Mouse (Mus musculus): ENCODE measurements around the gene Nlk. TPM values are rescaled to one million over a fixed set of nuclear protein-coding genes. Genes with fewer than 3 reads are reported as not detected.
"Not testable (repeated sequence)": the region's sequence is repeated elsewhere in the genome, so short reads cannot be mapped to it uniquely, and the experiment has no call there.

Nlk gene
- polyA plus RNA-seq, 1 experiment = 13.7 TPM

GRCm38 (mm10) chr11:78693307-78693706 lies 3.9 kb downstream of the Nlk start:
- TF ChIP-seq CTCF (IDR thresholded peaks at IDR 0.05; ENCODE audit: low read depth, low read length) (no peak), POLR2A (IDR thresholded peaks at IDR 0.05; ENCODE audit: borderline replicate concordance, low read depth, low read length) (no peak)
- no peak overlapping the region for H3K4me3 ChIP-seq (ENCODE audit: insufficient read depth, low read length)
- peaks cover 11% of the 10 kb centered on the region for H3K4me1 ChIP-seq (ENCODE audit: control insufficient read depth, insufficient read depth, low read length)

GRCm38 (mm10) chr11:78691201-78691600 lies 6.0 kb downstream of the Nlk start:
- H3K4me3 ChIP-seq (ENCODE audit: insufficient read depth, low read length) = no peak overlapping the region
- TF ChIP-seq POLR2A (IDR thresholded peaks at IDR 0.05; ENCODE audit: borderline replicate concordance, low read depth, low read length) (no peak), CTCF (IDR thresholded peaks at IDR 0.05; ENCODE audit: low read depth, low read length) (no peak)
- peaks cover 8% of the 10 kb centered on the region for H3K4me1 ChIP-seq (ENCODE audit: control insufficient read depth, insufficient read depth, low read length)
- no peak overlapping the region for H3K27ac ChIP-seq (ENCODE audit: insufficient read depth, low read depth, low read length)

More at GRCm38 (mm10) chr11:78693307-78693706, 3.9 kb downstream of the Nlk start:
- no peak overlapping the region for H3K27ac ChIP-seq (ENCODE audit: insufficient read depth, low read depth, low read length)

GRCm38 (mm10) chr11:78690547-78690946 lies 6.6 kb downstream of the Nlk start:
- Histone ChIP-seq H3K27ac (ENCODE audit: insufficient read depth, low read depth, low read length) (no peak overlapping the region), H3K4me1 (ENCODE audit: control insufficient read depth, insufficient read depth, low read length) (peaks cover 3% of the 10 kb centered on the region; the same call in 1 of the 2 replicates), H3K4me3 (ENCODE audit: insufficient read depth, low read length) (no peak overlapping the region)
- TF ChIP-seq POLR2A (IDR thresholded peaks at IDR 0.05; ENCODE audit: borderline replicate concordance, low read depth, low read length) (no peak), CTCF (IDR thresholded peaks at IDR 0.05; ENCODE audit: low read depth, low read length) (no peak)

GRCm38 (mm10) chr11:78681058-78681457 lies 16.1 kb downstream of the Nlk start:
- TF ChIP-seq POLR2A (IDR thresholded peaks at IDR 0.05; ENCODE audit: borderline replicate concordance, low read depth, low read length) (no peak), CTCF (IDR thresholded peaks at IDR 0.05; ENCODE audit: low read depth, low read length) (no peak)
- Histone ChIP-seq H3K27ac (ENCODE audit: insufficient read depth, low read depth, low read length) (no peak overlapping the region), H3K4me1 (ENCODE audit: control insufficient read depth, insufficient read depth, low read length) (peaks cover 4% of the 10 kb centered on the region; the same call in 1 of the 2 replicates), H3K4me3 (ENCODE audit: insufficient read depth, low read length) (no peak overlapping the region)

GRCm38 (mm10) chr11:78678761-78679160 lies 18.4 kb downstream of the Nlk start:
- TF ChIP-seq CTCF (IDR thresholded peaks at IDR 0.05; ENCODE audit: low read depth, low read length) = no peak
- no peak for TF ChIP-seq POLR2A (IDR thresholded peaks at IDR 0.05; ENCODE audit: borderline replicate concordance, low read depth, low read length)
- Histone ChIP-seq H3K4me1 (ENCODE audit: control insufficient read depth, insufficient read depth, low read length) (peaks cover under 1% of the 10 kb centered on the region; the same call in 1 of the 2 replicates), H3K27ac (ENCODE audit: insufficient read depth, low read depth, low read length) (no peak overlapping the region), H3K4me3 (ENCODE audit: insufficient read depth, low read length) (no peak overlapping the region)

- Histone ChIP-seq H3K4me3 (ENCODE audit: insufficient read depth, low read length) (no peak overlapping the region), H3K4me1 (ENCODE audit: control insufficient read depth, insufficient read depth, low read length) (no peaks in the 10 kb centered on the region), H3K27ac (ENCODE audit: insufficient read depth, low read depth, low read length) (no peak overlapping the region)
- TF ChIP-seq POLR2A (IDR thresholded peaks at IDR 0.05; ENCODE audit: borderline replicate concordance, low read depth, low read length) = no peak
- no peak for TF ChIP-seq CTCF (IDR thresholded peaks at IDR 0.05; ENCODE audit: low read depth, low read length)
Observed at GRCm38 (mm10) chr11:78668647-78669046, 28.5 kb downstream of the Nlk start.

- Histone ChIP-seq H3K4me3 (ENCODE audit: insufficient read depth, low read length) (no peak overlapping the region), H3K4me1 (ENCODE audit: control insufficient read depth, insufficient read depth, low read length) (peaks cover 9% of the 10 kb centered on the region), H3K27ac (ENCODE audit: insufficient read depth, low read depth, low read length) (no peak overlapping the region)
- TF ChIP-seq CTCF (IDR thresholded peaks at IDR 0.05; ENCODE audit: low read depth, low read length) (no peak), POLR2A (IDR thresholded peaks at IDR 0.05; ENCODE audit: borderline replicate concordance, low read depth, low read length) (no peak)
Observed at GRCm38 (mm10) chr11:78664853-78665252, 32.3 kb downstream of the Nlk start.

GRCm38 (mm10) chr11:78663916-78664315 lies 33.3 kb downstream of the Nlk start:
- Histone ChIP-seq H3K4me1 (ENCODE audit: control insufficient read depth, insufficient read depth, low read length) (peaks cover 9% of the 10 kb centered on the region), H3K4me3 (ENCODE audit: insufficient read depth, low read length) (no peak overlapping the region), H3K27ac (ENCODE audit: insufficient read depth, low read depth, low read length) (no peak overlapping the region)
- TF ChIP-seq POLR2A (IDR thresholded peaks at IDR 0.05; ENCODE audit: borderline replicate concordance, low read depth, low read length) (no peak), CTCF (IDR thresholded peaks at IDR 0.05; ENCODE audit: low read depth, low read length) (no peak)

- no peak for TF ChIP-seq POLR2A (IDR thresholded peaks at IDR 0.05; ENCODE audit: borderline replicate concordance, low read depth, low read length)
- H3K4me1 ChIP-seq (ENCODE audit: control insufficient read depth, insufficient read depth, low read length) = no peaks in the 10 kb centered on the region
- no peak overlapping the region for H3K27ac ChIP-seq (ENCODE audit: insufficient read depth, low read depth, low read length)
- no peak overlapping the region for H3K4me3 ChIP-seq (ENCODE audit: insufficient read depth, low read length)
Observed at GRCm38 (mm10) chr11:78649143-78649542, 48.0 kb downstream of the Nlk start.

GRCm38 (mm10) chr11:78648405-78648804 lies 48.8 kb downstream of the Nlk start:
- not testable (repeated sequence) for H3K4me1 ChIP-seq (ENCODE audit: control insufficient read depth, insufficient read depth, low read length); H3K4me3 ChIP-seq (ENCODE audit: insufficient read depth, low read length); H3K27ac ChIP-seq (ENCODE audit: insufficient read depth, low read depth, low read length)

- no peak overlapping the region for H3K4me3 ChIP-seq (ENCODE audit: insufficient read depth, low read length)
- no peaks in the 10 kb centered on the region for H3K4me1 ChIP-seq (ENCODE audit: control insufficient read depth, insufficient read depth, low read length)
- TF ChIP-seq POLR2A (IDR thresholded peaks at IDR 0.05; ENCODE audit: borderline replicate concordance, low read depth, low read length) (no peak), CTCF (IDR thresholded peaks at IDR 0.05; ENCODE audit: low read depth, low read length) (no peak)
Observed at GRCm38 (mm10) chr11:78643746-78644145, 53.4 kb downstream of the Nlk start.

More at GRCm38 (mm10) chr11:78643746-78644145, 53.4 kb downstream of the Nlk start:
- H3K27ac ChIP-seq (ENCODE audit: insufficient read depth, low read depth, low read length) = no peak overlapping the region

Measured in bone marrow macrophage, adult 2 months (primary cell).